Mouse (Mus musculus) gastrocnemius, postnatal 10 days (tissue): Measurements from ENCODE around the gene Zfp408. TPM values are rescaled to one million over a fixed set of nuclear protein-coding genes. Genes with fewer than 3 reads are reported as not detected.

Experiments used
- DNase-seq: peaks from one replicate; pipeline ENCODE4 v3.0.0; 2021; ENCODE audit warnings: mixed read lengths
- total RNA-seq, 2 experiments: library from RNA; stranded (reverse); gene quantifications; 2 replicates each; pipeline ENCODE4 v1.2.3; 2021

Zfp408 gene
- total RNA-seq, 2 experiments from 2014 or later = 5.9 to 6.4 TPM

GRCm38 (mm10) chr2:91602389-91602788 lies 47.2 kb downstream of the Zfp408 start:
- no peak for DNase-seq

DNA sequence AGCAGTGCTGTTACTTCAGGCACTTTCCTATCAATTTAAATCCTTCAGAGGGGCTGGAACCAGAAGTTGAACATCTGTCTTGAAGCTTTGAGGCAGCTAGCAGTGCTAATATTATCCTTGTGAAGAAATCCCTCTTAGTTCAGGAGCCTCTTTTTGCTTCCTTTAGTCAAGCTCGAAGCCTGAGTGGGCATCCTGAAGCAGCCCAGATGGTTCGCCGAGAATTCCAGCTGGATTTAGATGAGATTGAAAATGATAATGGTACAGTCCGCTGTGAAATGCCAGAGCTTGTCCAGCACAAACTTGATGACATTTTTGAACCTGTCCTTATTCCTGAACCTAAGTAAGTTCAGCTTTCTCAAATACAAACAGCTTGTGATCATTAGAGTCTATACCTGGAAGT lies 49.1 kb downstream of the Zfp408 start:
- no peak for DNase-seq

Other genes with a start within 250 kb of the Zfp408 start
- gene 1110051M20Rik, start 205.1 kb downstream of the Zfp408 start, total RNA-seq = 10 to 100 TPM; 12.0 to 12.2 TPM
- 10 to 100 TPM; 20.9 to 25.7 TPM for gene Lrp4, start 192.3 kb downstream of the Zfp408 start, total RNA-seq
- 10 to 100 TPM; 41.5 to 48.1 TPM for gene Ckap5, start 123.0 kb downstream of the Zfp408 start, total RNA-seq
- gene F2, start 13.4 kb downstream of the Zfp408 start, total RNA-seq = 1 to 10 TPM in 1 of 2 experiments, under 1 TPM in 1; 0.16 to 1.1 TPM
- 10 to 100 TPM; 23.6 to 28.1 TPM for gene Arhgap1, start 69 bp upstream of the Zfp408 start, total RNA-seq
- 10 to 100 TPM; 22.2 to 23.7 TPM for gene Atg13, start 60.8 kb upstream of the Zfp408 start, total RNA-seq
- gene Harbi1, start 61.1 kb upstream of the Zfp408 start, total RNA-seq = 1 to 10 TPM; 4.4 TPM
- gene Ambra1, start 80.3 kb upstream of the Zfp408 start, total RNA-seq = 10 to 100 TPM; 16.6 to 22.1 TPM